Mouse (Mus musculus) kidney, adult 2 months (tissue): ENCODE measurements around the gene Best2. TPM values are rescaled to one million over a fixed set of nuclear protein-coding genes. Genes with fewer than 3 reads are reported as not detected.

Experiments
- DNase-seq: peaks from one replicate; pipeline ENCODE4 v3.0.0; 2021
- H3K27ac ChIP-seq: fragments of 200-500 bp; 2 replicates; pipeline ENCODE4 v1.5.1; 2012; ENCODE audit warnings: low read depth, low read length, control low read depth, inconsistent platforms; ENCODE audit not compliant: insufficient read depth
- H3K27me3 ChIP-seq: fragments of 200-500 bp; replicated peaks from 2 replicates; pipeline ENCODE4 v1.6.1; 2012; ENCODE audit warnings: mild to moderate bottlenecking, moderate library complexity, low read length, inconsistent platforms; ENCODE audit not compliant: control insufficient read depth, insufficient read depth
- H3K36me3 ChIP-seq: fragments of 200-500 bp; 2 replicates; pipeline ENCODE4 v1.6.1; 2012; ENCODE audit warnings: mild to moderate bottlenecking, moderate library complexity, low read length, inconsistent platforms; ENCODE audit not compliant: control insufficient read depth, insufficient read depth
- H3K4me1 ChIP-seq: fragments of 200-500 bp; 2 replicates; pipeline ENCODE4 v1.6.1; 2011; ENCODE audit warnings: low read length; ENCODE audit not compliant: control insufficient read depth, insufficient read depth
- H3K4me3 ChIP-seq: fragments of 200-500 bp; 2 replicates; pipeline ENCODE4 v1.5.1; 2011; ENCODE audit warnings: mild to moderate bottlenecking, low read depth, low read length, control low read depth; ENCODE audit not compliant: insufficient read depth
- CTCF ChIP-seq: fragments of 200-500 bp; conservative IDR thresholded peaks from 2 replicates; pipeline ENCODE4 v1.5.1; 2011; ENCODE audit warnings: low read depth, mild to moderate bottlenecking, control low read depth, low read length, moderate library complexity, mixed read lengths; ENCODE audit not compliant: insufficient read depth, insufficient read length
- POLR2A ChIP-seq: fragments of 200-500 bp; IDR thresholded peaks from one replicate; pipeline ENCODE4 v1.6.1; 2011; ENCODE audit warnings: low read depth, low read length, control low read depth
- WGBS: fragments of 180-500 bp; shearing (Covaris S2); methylation state at CpG from one replicate; pipeline ENCODE4 v1.1.7; 2018; 5-methylcytosine and 5-hydroxymethylcytosine counted together
- polyA plus RNA-seq: library from polyadenylated mRNA; depleted of rRNA; stranded (reverse); fragments of >200 nt; gene quantifications from 2 replicates; pipeline ENCODE4 v1.2.3, GENCODE M21; 2012; rRNA removed

Best2 gene
- not detected in 2 replicates for polyA plus RNA-seq

DNA sequence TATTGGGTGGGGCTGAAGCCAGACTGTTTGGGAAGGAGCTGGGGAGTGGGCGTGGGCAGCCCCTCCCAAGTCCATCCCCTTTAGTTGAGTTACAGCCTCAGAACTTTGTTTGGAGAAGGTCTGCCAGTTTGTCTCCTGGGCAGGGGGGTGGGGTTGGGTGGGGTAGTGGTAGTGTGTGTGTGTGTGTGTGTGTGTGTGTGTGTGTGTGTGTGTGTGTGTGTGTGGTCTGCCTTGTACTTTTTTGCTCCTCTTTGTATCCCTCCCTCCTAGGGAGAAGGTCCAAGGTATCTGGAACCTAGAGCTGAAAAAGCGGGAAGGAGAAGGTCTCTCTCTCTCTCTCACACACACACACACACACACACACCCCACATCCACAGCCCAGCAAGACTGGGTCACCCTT is at the start of gene Best2:
Best2 (minus strand) TSS at position 101 of the 400 bp plus-strand sequence.
- Histone ChIP-seq H3K4me3 (peak within 1 kb of the TSS; percentile 33; the same call in 1 of the 2 replicates), H3K4me1 (no peaks in the 10 kb centered on the region), H3K27ac (no peak within 1 kb of the TSS), H3K36me3 (no peaks in the 10 kb centered on the region), H3K27me3 (no peaks in the 10 kb centered on the region)
- no peak for TF ChIP-seq CTCF
- TF ChIP-seq POLR2A: no peak
- no peak for DNase-seq
- 67% methylated on average over 2 of the region's 2 CpGs for WGBS

GRCm38 (mm10) chr8:85062603-85063002 is 48.3 kb upstream of the Best2 start:
- Histone ChIP-seq H3K4me1 (peaks cover 5% of the 10 kb centered on the region; the same call in 1 of the 2 replicates), H3K36me3 (no peaks in the 10 kb centered on the region), H3K27me3 (no peaks in the 10 kb centered on the region), H3K4me3 (no peak overlapping the region), H3K27ac (no peak overlapping the region)
- 92% methylated on average over 4 of the region's 4 CpGs for WGBS
- TF ChIP-seq POLR2A (no peak), CTCF (no peak)
- DNase-seq: no peak

- Histone ChIP-seq H3K27me3 (no peaks in the 10 kb centered on the region), H3K4me1 (peaks cover 5% of the 10 kb centered on the region; the same call in 1 of the 2 replicates), H3K4me3 (peak within 1 kb of the TSS; percentile 74), H3K36me3 (no peaks in the 10 kb centered on the region), H3K27ac (no peak within 1 kb of the TSS)
- TF ChIP-seq POLR2A: no peak
- no peak for TF ChIP-seq CTCF
- peak; percentile 96 for DNase-seq
- under 1% methylated on average over 52 of the region's 53 CpGs for WGBS
Observed at GRCm38 (mm10) chr8:85059879-85060616, 45.7 kb upstream of the Best2 start, which contains the start of gene Fbxw9. Fbxw9 (plus strand) TSS chr8:85060055.

GRCm38 (mm10) chr8:85057367-85057766 is 43.0 kb upstream of the Best2 start:
- 72% methylated on average over 7 of the region's 7 CpGs for WGBS
- TF ChIP-seq POLR2A (no peak), CTCF (no peak)
- no peak overlapping the region for H3K4me3 ChIP-seq
- H3K27me3 ChIP-seq: no peaks in the 10 kb centered on the region
- no peaks in the 10 kb centered on the region for H3K36me3 ChIP-seq
- DNase-seq: no peak
- no peak overlapping the region for H3K27ac ChIP-seq
- peaks cover 5% of the 10 kb centered on the region; the same call in 1 of the 2 replicates for H3K4me1 ChIP-seq

DNA sequence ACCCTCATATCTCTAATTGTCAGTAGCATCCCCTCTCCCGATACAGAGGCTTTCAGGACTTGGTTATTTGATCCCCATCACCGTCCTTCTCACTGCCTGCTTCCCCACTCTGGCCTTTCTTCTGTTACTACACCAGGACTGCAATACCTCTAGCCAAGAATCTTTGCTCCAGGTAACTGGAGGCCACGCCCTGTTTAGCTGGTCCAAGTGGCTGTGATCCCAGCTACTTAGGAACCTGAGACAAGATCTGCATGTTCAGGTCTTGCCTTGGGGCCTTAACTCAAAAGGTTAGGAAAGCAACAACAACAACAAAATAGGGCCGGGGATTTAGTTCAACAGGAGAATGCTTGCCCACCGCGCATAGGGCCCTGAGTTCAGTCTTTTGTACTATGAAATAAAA is 29.3 kb upstream of the Best2 start:
- H3K36me3 ChIP-seq: no peaks in the 10 kb centered on the region
- WGBS: 83% methylated on average over 6 of the region's 6 CpGs
- DNase-seq: no peak

GRCm38 (mm10) chr8:85037681-85038531 is 23.6 kb upstream of the Best2 start:
- H3K4me3 ChIP-seq: peak overlapping the region; percentile 97
- TF ChIP-seq POLR2A (no peak), CTCF (0 out of 2 replicates have a peak, but pooled peaks have one; percentile 20)
- no peaks in the 10 kb centered on the region for H3K27me3 ChIP-seq
- peak; percentile 38 for DNase-seq
- H3K4me1 ChIP-seq: peaks cover 19% of the 10 kb centered on the region
- 0 out of 2 replicates have a peak overlapping the region, but pooled peaks have one; percentile 5 for H3K27ac ChIP-seq
- H3K36me3 ChIP-seq: no peaks in the 10 kb centered on the region
- under 1% methylated on average over 54 of the region's 57 CpGs for WGBS

More for the DNA sequence above, 29.3 kb upstream of the Best2 start:
- H3K27me3 ChIP-seq: no peaks in the 10 kb centered on the region
- H3K4me3 ChIP-seq: no peak overlapping the region
- TF ChIP-seq POLR2A: no peak
- H3K4me1 ChIP-seq: peaks cover under 1% of the 10 kb centered on the region; the same call in 1 of the 2 replicates
- H3K27ac ChIP-seq: no peak overlapping the region

- Histone ChIP-seq H3K4me3 (peak overlapping the region; percentile 97), H3K36me3 (no peaks in the 10 kb centered on the region), H3K27ac (peak overlapping the region; percentile 51), H3K27me3 (no peaks in the 10 kb centered on the region), H3K4me1 (peaks cover 23% of the 10 kb centered on the region)
- WGBS: under 1% methylated on average over 14 of the region's 14 CpGs
- no peak for TF ChIP-seq POLR2A
- no peak for TF ChIP-seq CTCF
- no peak for DNase-seq
Observed at GRCm38 (mm10) chr8:85037366-85037680, 23.0 kb upstream of the Best2 start.
